Comparison of ENCODE assay signal across 7 mouse cellular contexts in genomic region chr2:174438737-174439449, GRCm38 (mm10). TPM values are rescaled to one million over a fixed set of nuclear protein-coding genes. Genes with fewer than 3 reads are reported as not detected.
A peak's percentile ranks its signal among the peaks of the same experiment; 100 is the strongest.
DNase-seq lines count a peak whose midpoint lies in the region; ATAC-seq lines count a peak whose summit lies in the region.

Gene Ctsz, minus strand, starts transcription at chr2:174439039.

- intact Hi-C loops in left cerebral cortex, postnatal 36 days (cut with DNase I): no loop called here

- no peaks in the 10 kb centered on the region for H3K9me3 ChIP-seq in intestine, embryonic 15.5 days

- peak; percentile 88 for DNase-seq in adrenal gland, adult 2 months
- DNase-seq in embryo, embryonic 10.5 days (ENCODE audit: low spot score): peak; percentile 79
- DNase-seq in gastrocnemius, postnatal 4 days (ENCODE audit: low spot score in 2 of 2): peak; percentile 71 to 80
- peak; percentile 26 to 34 for DNase-seq in left cerebral cortex, postnatal 36 days (ENCODE audit: low spot score in 2 of 2)
- DNase-seq in mesoderm, embryonic 11.5 days (ENCODE audit: low read depth, low spot score): peak; percentile 65
- DNase-seq in right cerebral cortex, postnatal 4 days: peak; percentile 55

- ATAC-seq in intestine, embryonic 15.5 days: peak; percentile 86

- peak within 1 kb of the TSS; percentile 54 for H3K9ac ChIP-seq in intestine, embryonic 15.5 days

- H3K4me1 ChIP-seq in intestine, embryonic 15.5 days (replicated peaks): peaks cover 32% of the 10 kb centered on the region

- H3K4me2 ChIP-seq in intestine, embryonic 15.5 days (replicated peaks): peak within 1 kb of the TSS; percentile 89

- peak within 1 kb of the TSS; percentile 59 for H3K4me3 ChIP-seq in intestine, embryonic 15.5 days (replicated peaks)

- H3K27ac ChIP-seq in intestine, embryonic 15.5 days: peak within 1 kb of the TSS; percentile 36; the same call in 1 of the 2 replicates

- WGBS in intestine, embryonic 15.5 days: under 1% methylated on average over 38 of the region's 38 CpGs

- H3K36me3 ChIP-seq in intestine, embryonic 15.5 days: 0 out of 2 replicates have a peak, but pooled peaks cover 2% of the 10 kb centered on the region

- H3K27me3 ChIP-seq in intestine, embryonic 15.5 days (replicated peaks): no peaks in the 10 kb centered on the region

RNA-seq across cellular contexts. Expression of gene Ctsz, which starts in this region (rescaled TPM):
- 100 to 1,000 TPM; 189 to 272 TPM for total RNA-seq in adrenal gland, adult 2 months (2021)
- 221 and 303 TPM in 2 replicates for polyA plus RNA-seq in adrenal gland, adult 2 months (2012; rRNA removed)
- total RNA-seq in gastrocnemius, postnatal 4 days (2021): 10 to 100 TPM; 80.8 to 95.9 TPM
- polyA plus RNA-seq in intestine, embryonic 15.5 days (2015; fragmentation: Nextera tagmentation; extraction: Ambion mirVana): 247 and 298 TPM in 2 replicates
- 10 to 100 TPM; 29.9 to 35.9 TPM for total RNA-seq in left cerebral cortex, postnatal 36 days (2021)

Comparison
In these comparisons a context has a peak if more than half of its experiments do, and no peak if none do; other contexts are left out.
1. Peak in every context shown above with its lines: DNase-seq, ATAC-seq, H3K4me3 ChIP-seq and H3K27ac ChIP-seq.
2. DNase-seq: peak in every context shown above with its lines; median percentile 88 in adrenal gland, adult 2 months; 79 in embryo, embryonic 10.5 days; 76 in gastrocnemius, postnatal 4 days; 65 in mesoderm, embryonic 11.5 days; 55 in right cerebral cortex, postnatal 4 days; 30 in left cerebral cortex, postnatal 36 days.